Mouse (Mus musculus) limb, embryonic 11.5 days (tissue): ENCODE results near the gene Lcp2. TPM values are rescaled to one million over a fixed set of nuclear protein-coding genes. Genes with fewer than 3 reads are reported as not detected.
A peak's percentile ranks its signal among the peaks of the same experiment; 100 is the strongest.
"Not testable (repeated sequence)": the region's sequence is repeated elsewhere in the genome, so short reads cannot be mapped to it uniquely, and the experiment has no call there.

Experiments used
- ATAC-seq: fragments of 200-750 bp; cut with Nextera tagmentation; 2 replicates; pipeline ENCODE4 v1.8.0; 2017; ENCODE audit warnings: low read depth; ENCODE audit not compliant: insufficient number of reproducible peaks, low FRiP score, low TSS enrichment
- DNase-seq: peaks from one replicate; pipeline ENCODE4 v3.0.0-alpha.2; 2015; ENCODE audit warnings: low spot score
- H3K27ac ChIP-seq: fragments of 300-500 bp; sonication (generic); replicated peaks from 2 replicates; pipeline ENCODE4 v1.5.1; 2014; ENCODE audit warnings: low read depth, mild to moderate bottlenecking, low read length
- H3K27me3 ChIP-seq: fragments of 300-500 bp; sonication (generic); 2 replicates; pipeline ENCODE4 v1.6.1; 2014; ENCODE audit warnings: mild to moderate bottlenecking, low read length, mixed read lengths; ENCODE audit not compliant: control insufficient read depth, insufficient read depth
- H3K36me3 ChIP-seq: fragments of 300-500 bp; sonication (generic); 2 replicates; pipeline ENCODE4 v1.6.1; 2014; ENCODE audit warnings: mild to moderate bottlenecking, low read length, moderate library complexity, mixed read lengths; ENCODE audit not compliant: control insufficient read depth, insufficient read depth
- H3K4me1 ChIP-seq: fragments of 300-500 bp; sonication (generic); 2 replicates; pipeline ENCODE4 v1.6.1; 2014; ENCODE audit warnings: low read length, mixed read lengths; ENCODE audit not compliant: control insufficient read depth, insufficient read depth
- H3K4me2 ChIP-seq: fragments of 300-500 bp; sonication (generic); 2 replicates; pipeline ENCODE4 v1.6.1; 2014; ENCODE audit warnings: low read depth, mild to moderate bottlenecking, moderate library complexity; ENCODE audit not compliant: severe bottlenecking
- H3K4me3 ChIP-seq: fragments of 300-500 bp; sonication (generic); 2 replicates; pipeline ENCODE4 v1.5.1; 2014; ENCODE audit warnings: low read depth, low read length
- H3K9ac ChIP-seq: fragments of 300-500 bp; sonication (generic); 2 replicates; pipeline ENCODE4 v1.6.1; 2014; ENCODE audit warnings: mild to moderate bottlenecking, low read length
- H3K9me3 ChIP-seq: fragments of 300-500 bp; sonication (generic); 2 replicates; pipeline ENCODE4 v1.6.1; 2016; ENCODE audit warnings: low read length; ENCODE audit not compliant: control insufficient read depth
- WGBS: fragments of 180-500 bp; shearing (Covaris S2); extraction: QIAGEN DNeasy Blood & Tissue Kit; methylation state at CpG from one replicate; pipeline ENCODE4 v1.1.7; 2014; 5-methylcytosine and 5-hydroxymethylcytosine counted together
- polyA plus RNA-seq: library from polyadenylated mRNA; unstranded; fragments of >200 nt; fragmentation: Nextera tagmentation; extraction: Ambion mirVana; gene quantifications from 2 replicates; pipeline ENCODE4 v1.2.1, GENCODE M21; 2014

Gene Lcp2
- polyA plus RNA-seq, 1 experiment from 2014 or later = 1.7 TPM

DNA sequence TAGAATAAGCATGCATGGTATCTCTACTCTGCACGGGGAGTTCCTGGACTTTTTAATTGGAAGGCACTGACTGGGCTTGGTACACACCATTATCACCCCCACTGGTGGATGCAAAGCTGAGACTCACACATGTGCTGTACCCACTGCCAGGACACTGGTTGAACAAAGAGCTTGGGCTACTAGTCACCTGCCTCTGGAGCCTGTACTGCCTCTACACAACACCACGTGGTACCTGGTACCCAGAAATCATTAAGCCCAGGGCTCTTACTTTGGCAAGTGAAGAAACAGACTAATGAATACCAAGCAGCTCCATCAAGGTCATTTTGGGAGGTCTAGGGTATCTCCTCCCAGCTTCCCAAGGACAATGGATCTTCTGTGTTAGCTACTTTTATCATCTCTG lies 67.0 kb downstream of the Lcp2 start:
- no peaks in the 10 kb centered on the region for H3K4me1 ChIP-seq
- no peak overlapping the region for H3K4me2 ChIP-seq
- no peaks in the 10 kb centered on the region for H3K27me3 ChIP-seq
- DNase-seq (no peak), ATAC-seq (no peak)
- H3K9me3 ChIP-seq = no peaks in the 10 kb centered on the region
- no peak overlapping the region for H3K27ac ChIP-seq
- H3K9ac ChIP-seq = no peak overlapping the region
- H3K36me3 ChIP-seq = no peaks in the 10 kb centered on the region
- 77% methylated on average over 2 of the region's 2 CpGs for WGBS
- H3K4me3 ChIP-seq = no peak overlapping the region

GRCm38 (mm10) chr11:34116572-34117135 lies 69.9 kb downstream of the Lcp2 start:
- Histone ChIP-seq H3K27ac (no peak overlapping the region), H3K4me1 (no peaks in the 10 kb centered on the region), H3K9ac (no peak overlapping the region), H3K4me2 (no peak overlapping the region), H3K9me3 (no peaks in the 10 kb centered on the region), H3K4me3 (no peak overlapping the region), H3K27me3 (no peaks in the 10 kb centered on the region), H3K36me3 (no peaks in the 10 kb centered on the region)
- WGBS = 43% methylated on average over 2 of the region's 2 CpGs
- no peak for DNase-seq
- no peak for ATAC-seq

DNA sequence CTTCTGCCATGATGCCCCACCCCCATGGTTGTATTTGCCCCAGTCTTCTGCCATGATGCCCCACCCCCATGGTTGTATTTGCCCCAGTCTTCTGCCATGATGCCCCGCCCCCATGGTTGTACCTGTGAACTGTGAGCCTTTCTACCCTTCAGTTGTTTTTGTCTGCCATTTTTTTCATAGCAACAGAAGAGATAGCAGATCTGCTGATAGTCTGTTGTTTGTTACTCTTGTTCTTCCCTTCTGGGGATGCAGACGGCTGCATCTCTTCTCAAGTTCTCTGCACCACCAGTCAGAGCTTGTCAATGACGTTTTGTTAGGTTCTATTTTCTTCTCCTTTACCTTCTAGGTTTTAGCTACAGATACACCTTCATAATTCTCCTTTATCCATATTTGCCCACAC lies 70.9 kb downstream of the Lcp2 start:
- Histone ChIP-seq H3K4me3 (no peak overlapping the region), H3K9ac (no peak overlapping the region), H3K36me3 (no peaks in the 10 kb centered on the region), H3K9me3 (no peaks in the 10 kb centered on the region), H3K4me1 (no peaks in the 10 kb centered on the region), H3K27ac (no peak overlapping the region), H3K4me2 (no peak overlapping the region), H3K27me3 (no peaks in the 10 kb centered on the region)
- DNase-seq = no peak
- ATAC-seq = no peak
- 91% methylated on average over 3 of the region's 3 CpGs for WGBS

- Histone ChIP-seq H3K36me3 (no peaks in the 10 kb centered on the region), H3K4me2 (no peak overlapping the region), H3K4me3 (no peak overlapping the region), H3K9me3 (no peaks in the 10 kb centered on the region), H3K27ac (no peak overlapping the region), H3K9ac (no peak overlapping the region), H3K27me3 (no peaks in the 10 kb centered on the region), H3K4me1 (no peaks in the 10 kb centered on the region)
- WGBS = 59% methylated on average over 3 of the region's 3 CpGs
- no peak for DNase-seq
- no peak for ATAC-seq
These were observed 71.6 kb downstream of the Lcp2 start for GRCm38 (mm10) chr11:34118319-34118718.

- Histone ChIP-seq H3K27me3 (no peaks in the 10 kb centered on the region), H3K4me2 (no peak overlapping the region), H3K9ac (no peak overlapping the region), H3K4me3 (no peak overlapping the region), H3K27ac (no peak overlapping the region), H3K4me1 (no peaks in the 10 kb centered on the region), H3K36me3 (no peaks in the 10 kb centered on the region), H3K9me3 (no peaks in the 10 kb centered on the region)
- DNase-seq = peak; percentile 57
- ATAC-seq = no peak
- WGBS = 23% methylated on average over 2 of the region's 2 CpGs
These were observed 76.4 kb downstream of the Lcp2 start for GRCm38 (mm10) chr11:34123147-34123546.

GRCm38 (mm10) chr11:34124852-34125251 lies 78.1 kb downstream of the Lcp2 start:
- H3K4me3 ChIP-seq = no peak overlapping the region
- WGBS = 38% methylated on average over 7 of the region's 7 CpGs
- no peaks in the 10 kb centered on the region for H3K36me3 ChIP-seq
- no peaks in the 10 kb centered on the region for H3K27me3 ChIP-seq
- no peak overlapping the region for H3K9ac ChIP-seq
- no peak overlapping the region for H3K4me2 ChIP-seq
- DNase-seq (no peak), ATAC-seq (no peak)
- H3K9me3 ChIP-seq = no peaks in the 10 kb centered on the region
- H3K4me1 ChIP-seq = no peaks in the 10 kb centered on the region
- H3K27ac ChIP-seq = no peak overlapping the region

DNA sequence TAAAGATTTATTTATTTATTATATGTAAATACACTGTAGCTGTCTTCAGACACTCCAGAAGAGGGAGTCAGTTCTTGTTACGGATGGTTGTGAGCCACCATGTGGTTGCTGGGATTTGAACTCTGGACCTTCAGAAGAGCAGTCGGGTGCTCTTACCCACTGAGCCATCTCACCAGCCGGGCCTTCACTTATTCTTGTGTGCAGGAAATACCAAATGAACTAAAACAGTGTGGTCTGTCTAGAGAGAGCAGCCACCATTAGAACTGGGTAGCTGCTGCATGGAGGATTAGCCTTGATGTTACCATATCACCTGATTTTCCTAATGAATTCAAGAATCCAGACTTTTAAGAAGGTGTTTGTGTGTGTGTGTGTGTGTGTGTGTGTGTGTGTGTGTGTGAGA lies 79.0 kb downstream of the Lcp2 start:
- H3K4me2 ChIP-seq, H3K27me3 ChIP-seq, DNase-seq, H3K9me3 ChIP-seq, H3K36me3 ChIP-seq, H3K9ac ChIP-seq, H3K27ac ChIP-seq, H3K4me1 ChIP-seq, ATAC-seq, H3K4me3 ChIP-seq: not testable (repeated sequence)
- WGBS = 84% methylated on average over 3 of the region's 3 CpGs

DNA sequence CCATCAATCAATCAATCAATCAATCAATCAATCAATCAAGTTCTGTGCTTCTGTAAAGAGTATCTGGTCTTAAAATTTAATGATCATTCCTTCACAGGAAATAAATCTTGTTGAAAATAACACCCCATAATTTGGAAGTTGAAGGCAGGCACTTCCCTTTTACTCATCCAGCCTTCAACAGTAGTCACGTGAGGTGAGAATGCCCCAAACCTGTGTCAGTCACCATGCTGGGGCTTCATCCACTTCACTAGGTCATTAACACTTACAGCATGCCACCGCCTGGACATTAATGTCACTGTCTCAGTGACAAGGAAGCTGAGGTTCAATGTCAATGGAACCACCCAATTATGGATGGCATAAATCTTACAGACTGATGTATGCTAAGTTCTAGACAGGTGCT lies 81.7 kb downstream of the Lcp2 start:
- Histone ChIP-seq H3K9me3 (no peaks in the 10 kb centered on the region), H3K4me3 (no peak overlapping the region), H3K4me2 (no peak overlapping the region), H3K27ac (no peak overlapping the region), H3K27me3 (no peaks in the 10 kb centered on the region), H3K9ac (no peak overlapping the region), H3K36me3 (no peaks in the 10 kb centered on the region), H3K4me1 (no peaks in the 10 kb centered on the region)
- ATAC-seq = no peak
- WGBS = 57% methylated on average over 2 of the region's 2 CpGs
- no peak for DNase-seq

- H3K36me3 ChIP-seq = no peaks in the 10 kb centered on the region
- ATAC-seq (no peak), DNase-seq (no peak)
- H3K27ac ChIP-seq = no peak overlapping the region
- H3K9me3 ChIP-seq = no peaks in the 10 kb centered on the region
- H3K4me3 ChIP-seq = no peak overlapping the region
- no peaks in the 10 kb centered on the region for H3K27me3 ChIP-seq
- 88% methylated on average over 8 of the region's 8 CpGs for WGBS
- H3K4me1 ChIP-seq = peaks cover 2% of the 10 kb centered on the region; the same call in 1 of the 2 replicates
- H3K9ac ChIP-seq = no peak overlapping the region
- H3K4me2 ChIP-seq = no peak overlapping the region
These were observed 92.6 kb downstream of the Lcp2 start for GRCm38 (mm10) chr11:34139296-34139695.
